Mouse (Mus musculus) forebrain, embryonic 14.5 days (tissue): ENCODE results near the gene Ttc21a. TPM values are rescaled to one million over a fixed set of nuclear protein-coding genes. Genes with fewer than 3 reads are reported as not detected.

Experiments
- ATAC-seq: fragments of 200-750 bp; cut with Nextera tagmentation; 2 replicates; pipeline ENCODE4 v1.8.0; 2017; ENCODE audit warnings: mild to moderate bottlenecking, moderate library complexity
- DNase-seq: peaks from one replicate; pipeline ENCODE4 v3.0.0-alpha.2; 2015; ENCODE audit warnings: low spot score
- H3K27ac ChIP-seq: fragments of 300-500 bp; sonication (generic); 2 replicates; pipeline ENCODE4 v1.5.1; 2014; ENCODE audit warnings: low read depth, mild to moderate bottlenecking, control low read depth, low read length, moderate library complexity
- H3K27me3 ChIP-seq: fragments of 300-500 bp; sonication (generic); replicated peaks from 2 replicates; pipeline ENCODE4 v1.6.1; 2014; ENCODE audit warnings: low read length, control low read depth, mixed read lengths; ENCODE audit not compliant: control insufficient read depth, insufficient read depth
- H3K36me3 ChIP-seq: fragments of 300-500 bp; sonication (generic); 2 replicates; pipeline ENCODE4 v1.6.1; 2014; ENCODE audit warnings: low read length, control low read depth; ENCODE audit not compliant: control insufficient read depth, insufficient read depth
- H3K4me1 ChIP-seq: fragments of 300-500 bp; sonication (generic); 2 replicates; pipeline ENCODE4 v1.6.1; 2014; ENCODE audit warnings: antibody characterized with exemption, low read length, control low read depth; ENCODE audit not compliant: control insufficient read depth, insufficient read depth
- H3K4me2 ChIP-seq: fragments of 300-500 bp; sonication (generic); 2 replicates; pipeline ENCODE4 v1.6.1; 2014; ENCODE audit warnings: mild to moderate bottlenecking, control low read depth, low read length
- H3K4me3 ChIP-seq: fragments of 300-500 bp; sonication (generic); 2 replicates; pipeline ENCODE4 v1.5.1; 2014; ENCODE audit warnings: low read depth, low read length, control low read depth
- H3K9ac ChIP-seq: fragments of 300-500 bp; sonication (generic); 2 replicates; pipeline ENCODE4 v1.6.1; 2014; ENCODE audit warnings: mild to moderate bottlenecking, low read length, control low read depth, moderate library complexity
- H3K9me3 ChIP-seq: fragments of 300-500 bp; sonication (generic); replicated peaks from 2 replicates; pipeline ENCODE4 v1.6.1; 2016; ENCODE audit warnings: low read length, control low read depth, mixed read lengths; ENCODE audit not compliant: control insufficient read depth
- WGBS: fragments of 180-500 bp; shearing (Covaris S2); extraction: QIAGEN DNeasy Blood & Tissue Kit; methylation state at CpG from one replicate; pipeline ENCODE4 v1.1.7; 2014; 5-methylcytosine and 5-hydroxymethylcytosine counted together
- polyA plus RNA-seq: library from polyadenylated mRNA; unstranded; fragments of >200 nt; fragmentation: Nextera tagmentation; extraction: Ambion mirVana; gene quantifications from 2 replicates; pipeline ENCODE4 v1.2.1, GENCODE M21; 2014

Gene Ttc21a
- polyA plus RNA-seq, 1 experiment from 2014 or later, result 0.29 TPM

DNA sequence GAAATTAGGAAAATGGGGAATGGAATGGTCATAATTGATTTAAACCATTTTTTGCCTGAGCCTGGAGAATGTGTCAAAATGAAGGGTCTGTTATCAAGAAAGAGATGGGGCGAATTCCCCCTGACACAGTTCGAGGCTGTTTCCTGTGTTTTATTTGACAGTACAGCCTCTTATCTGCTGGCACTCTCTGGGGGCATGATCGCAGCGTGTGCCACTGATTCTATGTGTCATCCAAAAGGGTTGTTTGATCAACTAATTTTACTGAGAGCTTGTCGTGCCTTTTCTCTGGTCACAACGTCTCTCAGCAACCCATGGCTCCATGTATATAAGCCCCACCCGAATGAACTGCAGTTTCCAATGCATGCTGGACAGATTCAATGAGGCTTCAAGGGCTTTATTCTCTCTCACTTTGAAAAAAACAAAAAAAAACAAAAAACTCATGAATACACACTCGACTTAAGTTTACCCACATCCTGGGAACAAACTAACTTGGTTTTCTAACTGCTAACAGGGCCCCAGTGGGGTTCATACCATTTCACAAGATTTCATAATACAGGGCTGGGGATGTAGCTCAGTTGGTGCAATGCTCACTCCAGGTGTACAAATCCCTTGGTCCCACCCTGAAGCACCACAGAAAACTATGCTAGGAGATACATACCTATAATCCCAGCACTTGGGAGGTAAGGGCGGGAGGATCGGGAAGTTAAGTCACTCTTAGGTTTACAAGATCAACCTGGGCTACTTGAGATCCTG is 55.9 kb downstream of the Ttc21a start:
- Histone ChIP-seq H3K4me2 (no peak overlapping the region), H3K4me1 (no peaks in the 10 kb centered on the region), H3K36me3 (no peaks in the 10 kb centered on the region), H3K9ac (no peak overlapping the region), H3K4me3 (no peak overlapping the region), H3K27ac (no peak overlapping the region), H3K27me3 (no peaks in the 10 kb centered on the region), H3K9me3 (no peaks in the 10 kb centered on the region)
- 73% methylated on average over 10 of the region's 10 CpGs for WGBS
- DNase-seq, result no peak
- no peak for ATAC-seq

DNA sequence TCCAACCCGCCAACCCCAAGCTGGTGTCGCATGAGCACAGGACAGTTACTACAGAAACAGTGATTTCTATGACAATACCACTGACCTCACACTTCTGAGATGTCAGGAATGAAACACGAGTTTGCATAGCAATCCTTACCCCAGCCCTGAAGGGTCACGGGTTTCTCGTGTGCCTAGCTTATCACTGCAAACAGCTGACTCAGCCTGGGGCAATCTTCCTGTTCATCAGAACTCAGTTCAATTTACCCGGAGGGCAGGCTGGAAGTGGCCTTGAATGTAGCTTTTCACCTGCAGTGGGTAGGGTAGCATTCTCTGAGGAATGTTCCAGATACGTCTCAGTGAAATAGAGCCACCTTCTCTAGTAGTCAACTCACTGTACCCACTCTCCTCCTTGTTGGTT is 56.8 kb downstream of the Ttc21a start:
- Histone ChIP-seq H3K27ac (no peak overlapping the region), H3K4me1 (no peaks in the 10 kb centered on the region), H3K27me3 (no peaks in the 10 kb centered on the region), H3K4me2 (no peak overlapping the region), H3K4me3 (no peak overlapping the region), H3K9ac (no peak overlapping the region), H3K9me3 (no peaks in the 10 kb centered on the region), H3K36me3 (no peaks in the 10 kb centered on the region)
- DNase-seq, result no peak
- 83% methylated on average over 7 of the region's 7 CpGs for WGBS
- ATAC-seq, result no peak

DNA sequence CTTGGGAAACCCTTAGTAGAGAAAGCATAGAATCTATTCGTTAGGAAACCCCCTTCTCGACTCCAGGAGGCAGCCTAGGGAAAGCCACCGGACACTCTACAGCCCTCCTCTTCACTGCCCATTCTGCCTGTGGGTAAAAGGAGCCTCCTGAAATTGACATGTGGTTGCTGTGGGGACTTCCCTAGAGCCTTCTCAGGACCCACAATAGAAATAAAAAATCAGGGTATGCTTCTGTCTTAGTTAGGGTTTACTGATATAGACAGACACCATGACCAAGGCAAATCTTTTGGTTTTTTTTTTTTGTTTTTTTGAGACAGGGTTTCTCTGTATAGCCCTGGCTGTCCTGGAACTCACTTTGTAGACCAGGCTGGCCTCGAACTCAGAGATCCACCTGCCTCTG is 58.7 kb downstream of the Ttc21a start:
- Histone ChIP-seq H3K9me3 (no peaks in the 10 kb centered on the region), H3K27ac (no peak overlapping the region), H3K4me1 (no peaks in the 10 kb centered on the region), H3K9ac (no peak overlapping the region), H3K4me3 (no peak overlapping the region), H3K36me3 (no peaks in the 10 kb centered on the region), H3K4me2 (no peak overlapping the region), H3K27me3 (no peaks in the 10 kb centered on the region)
- DNase-seq (no peak), ATAC-seq (no peak)
- 90% methylated on average over 4 of the region's 4 CpGs for WGBS

DNA sequence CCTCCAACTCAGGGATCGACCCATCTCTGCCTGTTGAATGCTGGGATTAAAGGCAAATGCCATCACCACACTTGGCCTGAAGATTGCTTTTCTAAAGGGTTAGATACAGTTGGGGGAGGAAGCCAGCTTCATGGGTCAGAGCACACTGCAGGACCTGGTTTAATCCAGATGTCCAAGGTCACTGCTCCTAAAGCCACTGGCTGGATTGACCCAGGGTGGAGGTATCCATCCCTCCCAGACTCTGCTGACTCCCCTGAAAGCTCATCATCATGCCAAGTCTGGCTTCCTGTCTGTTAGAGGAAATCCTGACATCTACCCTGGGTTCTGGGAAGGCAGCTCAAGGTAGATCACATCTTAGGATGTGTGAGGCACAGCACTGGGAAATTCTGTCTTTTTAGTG is 61.4 kb downstream of the Ttc21a start:
- 76% methylated on average over 1 of the region's 1 CpGs for WGBS
- ATAC-seq, result no peak
- no peaks in the 10 kb centered on the region for H3K27me3 ChIP-seq
- H3K27ac ChIP-seq, result no peak overlapping the region
- H3K4me3 ChIP-seq, result no peak overlapping the region
- no peak for DNase-seq
- H3K9ac ChIP-seq, result no peak overlapping the region
- H3K36me3 ChIP-seq, result no peaks in the 10 kb centered on the region
- no peak overlapping the region for H3K4me2 ChIP-seq
- peaks cover 8% of the 10 kb centered on the region; the same call in 1 of the 2 replicates for H3K4me1 ChIP-seq
- no peaks in the 10 kb centered on the region for H3K9me3 ChIP-seq

DNA sequence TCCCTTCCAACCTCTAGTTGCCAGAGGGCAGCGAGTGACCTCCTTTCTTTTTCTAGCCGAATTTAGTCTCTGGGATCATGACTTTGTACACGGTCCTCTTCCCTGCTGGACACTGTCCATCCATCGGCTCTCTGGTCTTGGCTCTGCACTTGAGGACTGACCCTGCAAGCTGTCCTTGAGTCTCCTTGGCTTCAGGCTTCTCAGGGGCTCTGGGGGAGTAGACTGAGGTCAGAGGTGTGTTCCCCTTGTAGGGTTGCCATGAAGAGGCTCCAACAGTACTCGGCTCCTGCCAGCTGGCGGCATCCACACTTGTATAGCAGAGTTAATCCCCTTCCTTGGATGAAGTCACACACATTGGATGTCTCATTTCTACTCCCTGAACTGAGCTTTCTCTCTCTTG is 62.2 kb downstream of the Ttc21a start:
- Histone ChIP-seq H3K36me3 (no peaks in the 10 kb centered on the region), H3K27me3 (no peaks in the 10 kb centered on the region), H3K4me3 (no peak overlapping the region), H3K9ac (no peak overlapping the region), H3K4me2 (no peak overlapping the region), H3K27ac (no peak overlapping the region), H3K9me3 (no peaks in the 10 kb centered on the region), H3K4me1 (peaks cover 8% of the 10 kb centered on the region; the same call in 1 of the 2 replicates)
- WGBS, result 75% methylated on average over 6 of the region's 6 CpGs
- ATAC-seq, result no peak
- DNase-seq, result no peak

DNA sequence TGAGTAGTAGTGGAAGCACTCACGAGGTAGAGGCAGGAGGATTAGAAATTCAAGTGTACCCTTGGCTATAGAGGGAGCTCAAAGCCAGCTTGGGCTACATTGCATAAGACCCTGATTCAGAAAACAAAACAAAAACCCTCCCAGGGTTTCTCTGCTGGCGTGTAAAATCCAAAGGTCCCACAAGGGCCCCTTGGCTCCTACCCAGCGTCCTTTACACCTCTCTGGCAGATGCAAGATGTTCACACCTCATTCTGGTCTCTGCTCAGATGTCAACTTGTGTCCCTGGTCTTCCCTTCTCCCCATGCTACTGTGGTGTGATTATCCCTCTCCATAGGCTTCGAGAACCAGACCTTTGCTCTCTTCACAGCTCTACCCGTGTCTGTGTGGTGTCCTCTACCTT is 63.4 kb downstream of the Ttc21a start:
- Histone ChIP-seq H3K4me1 (peaks cover 8% of the 10 kb centered on the region; the same call in 1 of the 2 replicates), H3K27me3 (no peaks in the 10 kb centered on the region), H3K4me3 (no peak overlapping the region), H3K36me3 (no peaks in the 10 kb centered on the region), H3K9me3 (no peaks in the 10 kb centered on the region), H3K27ac (no peak overlapping the region), H3K4me2 (no peak overlapping the region), H3K9ac (no peak overlapping the region)
- 78% methylated on average over 5 of the region's 5 CpGs for WGBS
- DNase-seq, result no peak
- no peak for ATAC-seq

DNA sequence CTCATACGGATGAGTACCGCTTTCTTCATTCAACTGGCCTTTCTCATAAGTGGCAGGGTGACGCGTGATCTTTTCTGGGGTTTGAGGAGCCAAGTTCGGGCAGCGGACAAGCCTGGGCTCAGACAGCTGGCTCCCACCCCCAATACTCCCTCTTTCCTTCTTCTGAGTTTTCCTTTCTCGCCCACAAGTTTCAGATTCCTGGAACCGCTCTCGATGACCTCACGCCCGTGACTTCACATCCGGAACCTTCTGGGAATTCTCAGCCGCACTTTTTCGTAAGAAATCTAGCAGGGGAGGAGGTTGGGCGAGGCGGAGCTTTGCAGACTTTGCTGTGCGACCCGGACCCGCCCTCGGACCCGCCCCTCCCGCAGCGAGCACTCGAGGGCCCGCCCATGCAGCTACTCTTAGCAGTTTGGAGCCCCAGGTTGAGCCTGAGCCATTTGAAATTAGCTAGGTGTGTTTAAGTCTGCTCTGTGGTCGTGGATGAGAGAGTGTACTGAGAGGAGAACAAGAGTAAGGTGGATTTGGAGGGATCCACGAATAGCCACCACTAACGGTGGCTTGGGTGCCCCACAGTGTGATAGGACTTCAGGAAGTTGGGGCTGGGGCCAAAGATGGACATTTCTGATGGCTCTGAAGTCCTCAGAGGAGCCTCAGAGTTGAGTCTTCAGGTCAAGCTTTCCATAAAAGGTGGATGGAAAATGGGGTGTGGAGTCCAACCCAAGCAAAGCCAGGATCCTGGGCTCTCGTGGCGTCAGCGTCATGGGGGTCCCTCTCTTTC is 64.7 kb downstream of the Ttc21a start:
- WGBS, result 10% methylated on average over 31 of the region's 31 CpGs
- DNase-seq (peak; percentile 76), ATAC-seq (peak; percentile 63)

DNA sequence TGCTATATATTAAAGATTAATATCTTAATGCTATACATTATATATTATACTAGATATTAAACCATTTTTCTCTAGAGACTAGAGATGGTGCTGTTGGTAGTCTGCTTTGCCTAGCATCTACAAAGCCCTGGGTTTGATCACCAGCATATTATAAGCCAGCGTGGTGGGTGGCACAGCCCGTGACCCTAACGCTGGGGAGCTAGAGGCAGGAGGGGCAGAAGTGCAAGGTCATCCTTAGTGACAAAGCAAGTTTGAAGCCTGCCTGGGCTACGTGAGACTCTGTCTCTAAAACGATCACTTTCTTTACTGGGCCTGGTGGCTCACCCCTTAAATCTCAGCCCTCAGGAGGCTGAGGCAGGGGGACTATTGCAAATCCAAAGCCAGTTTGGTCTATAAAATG is 65.5 kb downstream of the Ttc21a start:
- H3K36me3 ChIP-seq, result no peaks in the 10 kb centered on the region
- H3K9me3 ChIP-seq, result no peaks in the 10 kb centered on the region
- WGBS, result 80% methylated on average over 5 of the region's 5 CpGs
- H3K4me3 ChIP-seq, result no peak overlapping the region
- H3K4me2 ChIP-seq, result no peak overlapping the region
- H3K27me3 ChIP-seq, result no peaks in the 10 kb centered on the region
- no peak overlapping the region for H3K27ac ChIP-seq
- peaks cover 8% of the 10 kb centered on the region; the same call in 1 of the 2 replicates for H3K4me1 ChIP-seq
- H3K9ac ChIP-seq, result no peak overlapping the region
- no peak for DNase-seq
- ATAC-seq, result no peak

More for the DNA sequence above, 64.7 kb downstream of the Ttc21a start:
- Histone ChIP-seq H3K36me3 (no peaks in the 10 kb centered on the region), H3K4me1 (peaks cover 8% of the 10 kb centered on the region; the same call in 1 of the 2 replicates), H3K9me3 (no peaks in the 10 kb centered on the region), H3K9ac (peak overlapping the region; percentile 48), H3K4me2 (peak overlapping the region; percentile 54), H3K27me3 (no peaks in the 10 kb centered on the region), H3K4me3 (peak overlapping the region; percentile 22), H3K27ac (no peak overlapping the region)

DNA sequence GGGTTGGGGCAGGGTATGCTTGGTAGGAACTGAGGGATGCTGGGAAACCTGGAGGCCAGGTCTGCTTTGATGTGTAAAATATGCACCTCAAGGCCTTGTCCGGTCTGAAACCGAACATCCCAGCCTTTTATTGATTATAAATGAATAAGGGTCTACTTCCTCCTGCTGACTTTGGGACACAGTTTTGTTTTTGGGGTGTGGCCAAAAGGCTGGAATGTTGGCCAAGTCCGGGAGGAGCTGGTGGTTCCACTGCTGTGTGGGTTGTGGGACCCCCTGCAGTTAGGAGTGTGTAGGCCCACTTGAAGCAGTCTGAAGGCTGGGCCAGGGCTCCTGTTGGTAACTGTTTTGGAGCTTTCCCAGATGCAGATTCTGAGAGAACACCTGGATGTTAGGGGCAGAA is 68.5 kb downstream of the Ttc21a start:
- 70% methylated on average over 3 of the region's 3 CpGs for WGBS
- no peak for ATAC-seq
- no peak overlapping the region for H3K27ac ChIP-seq

More for the DNA sequence above, 68.5 kb downstream of the Ttc21a start:
- H3K4me1 ChIP-seq, result peaks cover 11% of the 10 kb centered on the region
- H3K36me3 ChIP-seq, result no peaks in the 10 kb centered on the region
- no peaks in the 10 kb centered on the region for H3K9me3 ChIP-seq
- H3K4me3 ChIP-seq, result no peak overlapping the region
- no peak overlapping the region for H3K9ac ChIP-seq
- DNase-seq, result no peak
- no peak overlapping the region for H3K4me2 ChIP-seq
- H3K27me3 ChIP-seq, result no peaks in the 10 kb centered on the region
